Mouse (Mus musculus) hindbrain, embryonic 11.5 days (tissue): ENCODE results near the gene Zfp213. TPM values are rescaled to one million over a fixed set of nuclear protein-coding genes. Genes with fewer than 3 reads are reported as not detected.

ENCODE experiments used
- ATAC-seq: fragments of 200-750 bp; cut with Nextera tagmentation; 2 replicates; pipeline ENCODE4 v1.8.0; 2017; ENCODE audit warnings: mild to moderate bottlenecking, moderate TSS enrichment, moderate library complexity; ENCODE audit not compliant: low FRiP score
- DNase-seq: peaks from one replicate; pipeline ENCODE4 v3.0.0-alpha.2; 2015; ENCODE audit warnings: low spot score
- H3K27ac ChIP-seq: fragments of 300-500 bp; sonication (generic); 2 replicates; pipeline ENCODE4 v1.5.1; 2014; ENCODE audit warnings: mild to moderate bottlenecking, low read depth, low read length
- H3K27me3 ChIP-seq: fragments of 300-500 bp; sonication (generic); 2 replicates; pipeline ENCODE4 v1.6.1; 2014; ENCODE audit warnings: mild to moderate bottlenecking, low read length, moderate library complexity, mixed read lengths; ENCODE audit not compliant: control insufficient read depth, insufficient read depth
- H3K36me3 ChIP-seq: fragments of 300-500 bp; sonication (generic); 2 replicates; pipeline ENCODE4 v1.6.1; 2014; ENCODE audit warnings: mild to moderate bottlenecking, low read length, moderate library complexity, mixed read lengths; ENCODE audit not compliant: control insufficient read depth, insufficient read depth
- H3K4me1 ChIP-seq: fragments of 300-500 bp; sonication (generic); replicated peaks from 2 replicates; pipeline ENCODE4 v1.6.1; 2014; ENCODE audit warnings: low read length, mixed read lengths; ENCODE audit not compliant: control insufficient read depth, insufficient read depth
- H3K4me2 ChIP-seq: fragments of 300-500 bp; sonication (generic); replicated peaks from 2 replicates; pipeline ENCODE4 v1.6.1; 2014; ENCODE audit warnings: mild to moderate bottlenecking, low read depth, low read length
- H3K4me3 ChIP-seq: fragments of 300-500 bp; sonication (generic); 2 replicates; pipeline ENCODE4 v1.5.1; 2014; ENCODE audit warnings: low read depth, low read length
- H3K9ac ChIP-seq: fragments of 300-500 bp; sonication (generic); 2 replicates; pipeline ENCODE4 v1.6.1; 2014; ENCODE audit warnings: low read depth, low read length
- H3K9me3 ChIP-seq: fragments of 300-500 bp; sonication (generic); 2 replicates; pipeline ENCODE4 v1.6.1; 2016; ENCODE audit warnings: low read length; ENCODE audit not compliant: control insufficient read depth
- WGBS: fragments of 180-500 bp; shearing (Covaris S2); extraction: QIAGEN DNeasy Blood & Tissue Kit; methylation state at CpG from one replicate; pipeline ENCODE4 v1.1.7; 2014; 5-methylcytosine and 5-hydroxymethylcytosine counted together
- polyA plus RNA-seq: library from polyadenylated mRNA; unstranded; fragments of >200 nt; fragmentation: Nextera tagmentation; extraction: Ambion mirVana; gene quantifications from 2 replicates; pipeline ENCODE4 v1.2.1, GENCODE M21; 2014

The Zfp213 gene
- polyA plus RNA-seq, 1 experiment from 2014 or later: 16.1 TPM

DNA sequence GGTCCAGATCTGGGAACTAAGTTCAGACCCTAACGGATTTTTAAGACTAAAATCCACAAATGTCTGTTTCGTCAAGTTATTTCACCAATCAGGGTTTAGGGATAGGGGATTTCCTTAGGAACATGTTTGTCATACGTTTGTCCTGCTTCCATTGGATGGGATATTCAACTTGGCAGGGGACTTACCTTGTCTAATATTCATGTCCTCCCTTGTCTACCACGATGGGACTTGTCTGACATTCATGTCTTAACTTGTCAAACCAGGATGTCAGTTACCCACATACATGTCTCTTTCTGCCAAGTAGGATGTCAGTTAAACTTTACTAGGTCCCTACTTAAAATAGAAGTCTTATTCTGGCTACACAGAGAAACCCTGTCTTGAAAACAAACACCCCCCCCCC lies 20.1 kb downstream of the Zfp213 start:
- no peaks in the 10 kb centered on the region for H3K36me3 ChIP-seq
- H3K4me1 ChIP-seq: 0 out of 2 replicates have a peak, but pooled peaks cover 2% of the 10 kb centered on the region
- ATAC-seq (no peak), DNase-seq (no peak)
- no peaks in the 10 kb centered on the region for H3K27me3 ChIP-seq
- H3K27ac ChIP-seq: no peak overlapping the region
- H3K4me3 ChIP-seq: no peak overlapping the region
- no peaks in the 10 kb centered on the region for H3K9me3 ChIP-seq
- H3K4me2 ChIP-seq: no peak overlapping the region
- H3K9ac ChIP-seq: no peak overlapping the region
- WGBS: 76% methylated on average over 4 of the region's 4 CpGs

DNA sequence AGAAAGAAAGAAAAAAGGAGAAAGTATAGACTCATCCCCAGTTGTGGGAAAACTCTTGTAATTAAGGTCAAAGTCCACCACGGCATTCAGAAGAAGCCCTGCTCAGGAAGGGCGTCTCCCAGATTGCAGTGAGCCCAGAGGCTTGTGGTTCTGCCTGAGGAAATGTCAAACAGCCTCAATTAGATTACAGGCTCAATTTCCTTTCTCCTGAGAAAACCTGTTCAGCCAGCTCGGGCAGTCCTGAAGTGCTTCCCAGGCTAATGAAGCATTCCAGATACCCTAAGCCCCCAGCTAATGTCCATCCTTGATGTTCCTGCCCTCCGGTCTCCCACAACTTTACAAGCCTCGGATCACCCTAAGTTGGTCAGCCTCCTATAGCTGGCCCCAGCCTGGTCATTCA lies 20.7 kb downstream of the Zfp213 start:
- H3K9ac ChIP-seq: no peak overlapping the region

GRCm38 (mm10) chr17:23542835-23543234 lies 21.2 kb downstream of the Zfp213 start:
- DNase-seq (no peak), ATAC-seq (no peak)
- Histone ChIP-seq H3K9me3 (no peaks in the 10 kb centered on the region), H3K9ac (no peak overlapping the region), H3K27me3 (0 out of 2 replicates have a peak, but pooled peaks cover 4% of the 10 kb centered on the region), H3K27ac (no peak overlapping the region), H3K36me3 (no peaks in the 10 kb centered on the region), H3K4me1 (0 out of 2 replicates have a peak, but pooled peaks cover 2% of the 10 kb centered on the region), H3K4me2 (no peak overlapping the region), H3K4me3 (no peak overlapping the region)
- WGBS: 61% methylated on average over 4 of the region's 4 CpGs

More for the DNA sequence above, 20.7 kb downstream of the Zfp213 start:
- no peak overlapping the region for H3K4me2 ChIP-seq
- no peak overlapping the region for H3K4me3 ChIP-seq
- no peaks in the 10 kb centered on the region for H3K36me3 ChIP-seq
- H3K27ac ChIP-seq: no peak overlapping the region
- H3K4me1 ChIP-seq: 0 out of 2 replicates have a peak, but pooled peaks cover 2% of the 10 kb centered on the region
- WGBS: 64% methylated on average over 5 of the region's 5 CpGs
- DNase-seq (no peak), ATAC-seq (no peak)
- H3K9me3 ChIP-seq: no peaks in the 10 kb centered on the region
- 0 out of 2 replicates have a peak, but pooled peaks cover 2% of the 10 kb centered on the region for H3K27me3 ChIP-seq

- 0 out of 2 replicates have a peak, but pooled peaks cover 2% of the 10 kb centered on the region for H3K4me1 ChIP-seq
- H3K36me3 ChIP-seq: no peaks in the 10 kb centered on the region
- ATAC-seq: no peak
- 17% methylated on average over 12 of the region's 12 CpGs for WGBS
- peak overlapping the region; percentile 19 for H3K4me2 ChIP-seq
- H3K27ac ChIP-seq: no peak overlapping the region
- no peak for DNase-seq
- no peak overlapping the region; the same call in 1 of the 2 replicates for H3K9ac ChIP-seq
- 0 out of 2 replicates have a peak, but pooled peaks cover 4% of the 10 kb centered on the region for H3K27me3 ChIP-seq
- no peaks in the 10 kb centered on the region for H3K9me3 ChIP-seq
- no peak overlapping the region for H3K4me3 ChIP-seq
Measured at GRCm38 (mm10) chr17:23542004-23542720, 21.9 kb downstream of the Zfp213 start.

DNA sequence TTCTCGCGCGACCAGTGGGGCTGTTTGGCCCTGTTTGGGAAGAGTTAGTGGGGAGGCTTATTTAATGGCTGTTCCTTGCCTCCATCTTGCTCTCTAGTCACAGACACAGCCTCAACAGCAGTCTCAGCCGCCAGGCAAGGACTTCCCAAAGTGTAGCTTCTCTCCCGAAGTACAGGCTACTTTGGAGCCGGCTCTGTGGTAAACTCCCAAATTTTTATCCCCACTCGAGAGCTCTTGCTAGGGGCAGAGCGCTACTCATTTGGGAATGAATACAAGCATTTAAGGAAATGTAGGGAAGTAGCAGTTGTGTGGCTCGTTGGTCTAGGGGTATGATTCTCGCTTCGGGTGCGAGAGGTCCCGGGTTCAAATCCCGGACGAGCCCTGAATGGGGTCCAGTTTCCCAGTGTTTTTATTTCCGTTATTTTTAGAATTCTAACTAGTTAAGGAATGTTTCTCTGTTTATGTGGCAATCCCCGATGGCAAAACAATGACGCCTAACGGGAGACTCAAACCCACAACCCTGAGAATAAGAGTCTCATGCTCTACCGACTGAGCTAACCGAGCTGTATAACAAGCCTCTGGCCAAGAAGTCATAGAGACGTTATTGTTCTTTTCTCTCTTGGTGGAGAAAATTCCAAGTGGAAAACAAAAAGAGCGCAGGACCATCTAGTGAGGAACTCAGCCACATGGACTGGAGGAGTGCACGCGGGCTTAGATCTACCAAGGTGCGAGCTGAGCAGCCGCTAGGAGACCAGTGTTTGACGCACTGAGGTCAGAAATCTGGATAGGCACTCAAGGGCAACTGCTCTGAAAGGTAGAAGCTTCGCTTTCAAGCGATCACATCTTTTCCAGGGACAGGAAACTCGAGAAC lies 23.2 kb downstream of the Zfp213 start:
- 0 out of 2 replicates have a peak, but pooled peaks cover 4% of the 10 kb centered on the region for H3K27me3 ChIP-seq
- peak; percentile 41; the same call in 1 of the 2 replicates for ATAC-seq

GRCm38 (mm10) chr17:23540106-23540505 lies 23.9 kb downstream of the Zfp213 start:
- H3K9me3 ChIP-seq: no peaks in the 10 kb centered on the region
- DNase-seq: no peak
- H3K4me3 ChIP-seq: no peak overlapping the region
- 29% methylated on average over 3 of the region's 3 CpGs for WGBS
- 0 out of 2 replicates have a peak, but pooled peaks cover 4% of the 10 kb centered on the region for H3K27me3 ChIP-seq
- 0 out of 2 replicates have a peak, but pooled peaks cover 2% of the 10 kb centered on the region for H3K4me1 ChIP-seq
- H3K27ac ChIP-seq: no peak overlapping the region
- ATAC-seq: 0 out of 2 replicates have a peak, but pooled peaks have one; percentile 1
- no peaks in the 10 kb centered on the region for H3K36me3 ChIP-seq
- no peak overlapping the region for H3K4me2 ChIP-seq
- no peak overlapping the region for H3K9ac ChIP-seq

More for the DNA sequence above, 23.2 kb downstream of the Zfp213 start:
- Histone ChIP-seq H3K27ac (no peak overlapping the region), H3K9me3 (no peaks in the 10 kb centered on the region), H3K4me1 (0 out of 2 replicates have a peak, but pooled peaks cover 2% of the 10 kb centered on the region), H3K4me2 (no peak overlapping the region), H3K9ac (no peak overlapping the region), H3K4me3 (0 out of 2 replicates have a peak overlapping the region, but pooled peaks have one; percentile 3), H3K36me3 (no peaks in the 10 kb centered on the region)
- peak; percentile 57 for DNase-seq
- WGBS: 9% methylated on average over 31 of the region's 31 CpGs

- ATAC-seq (no peak), DNase-seq (no peak)
- H3K27me3 ChIP-seq: 0 out of 2 replicates have a peak, but pooled peaks cover 4% of the 10 kb centered on the region
- no peaks in the 10 kb centered on the region for H3K9me3 ChIP-seq
- no peak overlapping the region for H3K9ac ChIP-seq
- 87% methylated on average over 5 of the region's 5 CpGs for WGBS
- H3K27ac ChIP-seq: no peak overlapping the region
- H3K4me1 ChIP-seq: 0 out of 2 replicates have a peak, but pooled peaks cover 2% of the 10 kb centered on the region
- H3K4me2 ChIP-seq: no peak overlapping the region
- H3K4me3 ChIP-seq: no peak overlapping the region
- no peaks in the 10 kb centered on the region for H3K36me3 ChIP-seq
Measured at GRCm38 (mm10) chr17:23539608-23540007, 24.4 kb downstream of the Zfp213 start.

- Histone ChIP-seq H3K9ac (no peak overlapping the region), H3K4me3 (peak overlapping the region; percentile 26), H3K27ac (no peak overlapping the region), H3K4me2 (peak overlapping the region; percentile 17), H3K27me3 (peaks cover 8% of the 10 kb centered on the region; the same call in 1 of the 2 replicates), H3K9me3 (no peaks in the 10 kb centered on the region), H3K36me3 (no peaks in the 10 kb centered on the region), H3K4me1 (0 out of 2 replicates have a peak, but pooled peaks cover 2% of the 10 kb centered on the region)
- WGBS: 10% methylated on average over 21 of the region's 21 CpGs
- peak; percentile 42 for DNase-seq
- ATAC-seq: no peak
Measured at GRCm38 (mm10) chr17:23538299-23539015, 25.6 kb downstream of the Zfp213 start.
